Mouse (Mus musculus) adrenal gland, adult 18-20 months (tissue): Measurements from ENCODE around the gene Oxnad1. TPM values are rescaled to one million over a fixed set of nuclear protein-coding genes. Genes with fewer than 3 reads are reported as not detected.

Experiments
- DNase-seq, 2 experiments: peaks; one replicate each; pipeline ENCODE4 v3.0.0; 2021 to 2022; ENCODE audit warnings: low spot score in 2 of 2
- total RNA-seq, 2 experiments: library from RNA; stranded (reverse); gene quantifications; 1 replicate in 1 of 2; 2 replicates in 1 of 2; pipeline ENCODE4 v1.2.3; 2021

Oxnad1 gene
- total RNA-seq, 2 experiments from 2014 or later = 32.5 to 45.4 TPM

- DNase-seq = no peak
These were observed 55.3 kb downstream of the Oxnad1 start for GRCm38 (mm10) chr14:32140359-32140965.

- no peak for DNase-seq
These were observed 56.5 kb downstream of the Oxnad1 start, which contains the start of gene Msmb for GRCm38 (mm10) chr14:32141723-32142122. Msmb (plus strand) TSS chr14:32142023.

DNA sequence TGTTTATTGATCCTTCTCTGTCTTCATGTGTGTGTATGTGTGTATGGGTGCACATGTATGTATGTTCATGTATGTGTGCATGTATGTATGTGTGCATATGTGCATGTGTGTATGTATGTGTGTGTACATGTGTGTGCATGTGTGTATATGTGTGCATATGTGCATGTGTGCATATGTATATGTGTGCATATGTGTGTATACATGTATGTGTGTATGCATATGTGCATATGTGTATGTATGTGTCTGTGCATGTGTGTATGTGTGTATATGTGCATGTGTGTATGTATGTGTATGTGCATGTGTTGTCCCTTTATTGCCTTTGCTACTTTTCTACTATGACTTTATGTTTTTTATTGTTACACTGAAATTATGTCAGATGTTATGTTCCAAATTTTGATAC is 59.6 kb downstream of the Oxnad1 start:
- DNase-seq = no peak

DNA sequence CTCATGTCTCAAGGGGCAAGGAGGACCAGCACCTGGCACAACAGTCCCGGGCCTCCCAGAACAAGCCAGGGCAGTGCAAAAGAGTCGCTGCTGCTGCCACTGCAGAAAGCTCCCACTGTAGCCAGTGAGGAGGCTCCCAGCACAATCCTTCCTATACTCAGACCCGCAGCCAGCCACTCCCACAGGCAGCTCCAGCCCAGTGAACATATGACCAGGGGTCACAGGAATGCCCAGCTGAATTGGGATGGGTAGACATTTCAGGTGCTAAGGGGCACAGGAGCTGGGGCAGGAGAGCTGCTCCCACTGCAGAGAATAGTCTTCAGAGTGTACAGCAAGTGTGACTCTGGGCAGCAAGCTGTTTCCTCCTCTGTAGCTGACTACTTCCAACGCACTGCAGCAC is 60.2 kb downstream of the Oxnad1 start:
- no peak for DNase-seq

- DNase-seq = no peak
These were observed 60.8 kb downstream of the Oxnad1 start for GRCm38 (mm10) chr14:32145809-32146511.

- DNase-seq = no peak
These were observed 61.4 kb downstream of the Oxnad1 start for GRCm38 (mm10) chr14:32146578-32146977.

GRCm38 (mm10) chr14:32150872-32151271 is 65.7 kb downstream of the Oxnad1 start:
- no peak for DNase-seq

DNA sequence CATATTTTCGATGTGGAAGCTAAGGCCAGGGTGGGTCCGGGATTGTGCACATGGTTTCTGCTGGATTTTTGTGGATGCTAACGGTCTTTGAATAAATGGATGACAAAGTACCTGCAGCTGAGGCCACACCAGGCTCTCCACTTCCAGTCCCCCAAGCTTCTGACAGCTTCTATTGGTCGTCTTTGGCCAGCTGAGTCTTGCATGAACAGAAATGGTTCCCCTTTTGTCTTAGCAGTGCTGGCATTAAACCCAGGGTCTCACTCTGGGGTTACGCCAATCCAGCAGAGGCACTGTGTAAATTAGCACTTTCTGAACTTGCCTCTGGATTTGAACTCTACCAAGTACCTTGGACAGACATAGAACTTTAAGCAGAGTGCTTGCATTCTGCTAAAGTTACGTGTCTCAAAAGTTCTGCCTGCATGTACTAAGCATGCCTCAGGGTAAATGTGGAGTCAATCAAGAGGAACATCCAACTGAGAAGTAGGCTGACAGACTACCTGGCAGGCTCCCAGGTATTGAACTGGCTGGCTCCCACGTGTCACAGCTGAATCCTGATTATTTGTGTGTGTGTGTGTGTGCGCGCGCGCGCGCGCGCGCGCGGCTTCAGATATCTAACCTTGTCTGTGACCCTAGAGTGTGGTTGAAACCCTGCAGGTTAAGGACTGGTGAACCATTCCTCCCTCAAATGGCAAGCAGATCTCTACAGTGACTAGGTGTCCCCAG is 67.2 kb downstream of the Oxnad1 start:
- no peak for DNase-seq

Other genes with a start within 250 kb of the Oxnad1 start
- 10 to 100 TPM in 1 of 2 experiments, 1 to 10 TPM in 1; 9.1 to 10.7 TPM for gene Galnt15, start 56.4 kb upstream of the Oxnad1 start, total RNA-seq
- 10 to 100 TPM; 56.0 to 61.3 TPM for gene Dph3, start 355 bp downstream of the Oxnad1 start, total RNA-seq
- not detected for gene Msmb, start 56.6 kb downstream of the Oxnad1 start, total RNA-seq
- 100 to 1,000 TPM; 219 to 247 TPM for gene Ncoa4, start 74.5 kb downstream of the Oxnad1 start, total RNA-seq
- gene Timm23, start 116.5 kb downstream of the Oxnad1 start, total RNA-seq = 100 to 1,000 TPM; 145 to 155 TPM
- gene Parg, start 116.6 kb downstream of the Oxnad1 start, total RNA-seq = 10 to 100 TPM; 42.0 to 68.8 TPM
- 1 to 10 TPM; 9.3 to 9.9 TPM for gene Ogdhl, start 236.6 kb downstream of the Oxnad1 start, total RNA-seq